Mouse (Mus musculus) spleen, adult 2 months (tissue): ENCODE data around the gene Rbks.

ENCODE experiments used
- CTCF ChIP-seq: fragments of 200-500 bp; IDR thresholded peaks from 2 replicates; pipeline ENCODE4 v1.5.1; 2011; ENCODE audit warnings: mild to moderate bottlenecking, inconsistent platforms; ENCODE audit not compliant: insufficient read depth, insufficient read length, insufficient replicate concordance; ENCODE audit errors: extremely low read depth
- POLR2A ChIP-seq: fragments of 200-500 bp; IDR thresholded peaks from 2 replicates; pipeline ENCODE4 v1.6.1; 2011; ENCODE audit warnings: low read depth, low read length, inconsistent platforms

DNA sequence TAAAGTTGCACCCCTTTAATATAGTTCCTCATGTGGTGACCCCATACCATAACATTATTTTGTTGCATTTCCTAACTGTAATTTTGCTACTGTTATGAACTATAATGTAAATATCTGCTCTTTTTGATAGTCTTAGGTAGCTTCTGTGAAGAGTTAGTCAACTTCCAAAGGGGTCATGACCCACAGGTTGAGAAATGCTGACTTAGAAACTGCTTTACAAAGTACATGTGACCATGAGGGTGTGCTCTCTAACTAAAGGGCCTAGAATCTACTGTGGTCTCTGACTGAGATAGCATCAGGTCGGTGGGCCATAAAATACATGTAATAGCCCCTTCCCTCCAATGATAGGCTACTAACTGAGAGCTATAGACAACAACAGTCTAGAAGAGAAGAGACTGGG is 19.4 kb downstream of the Rbks start:
- TF ChIP-seq POLR2A: no peak
- no peak for TF ChIP-seq CTCF
